Mouse (Mus musculus): Measurements from ENCODE around the gene Cd37. TPM values are rescaled to one million over a fixed set of nuclear protein-coding genes. Genes with fewer than 3 reads are reported as not detected.
A peak's percentile ranks its signal among the peaks of the same experiment; 100 is the strongest.

The Cd37 gene
- polyA plus RNA-seq, 1 experiment from 2014 or later: 7.1 TPM

DNA sequence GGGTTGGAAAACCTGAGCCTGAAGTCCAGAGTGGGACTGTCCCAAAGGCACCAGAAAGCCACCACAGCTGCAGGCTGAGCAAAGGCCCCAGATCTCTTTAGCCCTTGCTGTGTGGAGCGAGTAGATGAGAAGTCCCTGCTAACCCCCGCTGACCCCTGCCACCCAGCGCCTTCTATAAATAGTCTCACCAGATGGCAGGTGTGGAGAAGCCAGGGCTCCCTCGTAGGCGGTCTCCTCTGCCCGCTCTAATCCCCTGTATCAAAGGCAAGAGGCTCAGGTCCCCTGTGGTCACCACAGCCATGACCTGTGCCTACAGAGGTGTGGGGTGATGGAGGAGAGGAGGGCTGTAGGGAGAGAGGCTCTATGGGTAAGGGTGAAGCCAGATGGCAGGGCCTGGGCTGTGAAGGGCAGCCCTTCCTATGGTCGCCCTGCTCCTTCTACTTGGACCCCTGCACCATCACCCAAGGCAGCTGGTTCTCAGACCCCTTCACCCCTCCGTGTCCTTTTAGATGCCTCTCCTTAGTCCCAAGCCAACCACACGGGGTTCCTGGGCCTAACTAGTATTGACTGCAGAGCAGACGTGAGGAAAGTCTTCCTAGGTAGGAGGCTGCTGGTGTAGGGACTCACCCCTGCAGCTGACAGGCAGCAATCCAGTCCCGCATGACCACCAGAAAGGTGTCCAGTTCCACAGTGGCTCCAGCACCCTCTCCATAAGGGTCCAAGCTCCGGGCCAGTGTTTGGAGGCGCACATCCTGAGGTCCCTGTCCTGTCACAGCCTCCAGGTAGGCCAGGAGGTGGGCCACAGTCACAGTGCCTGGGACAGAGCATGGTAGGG, 43.4 kb downstream of the Cd37 start:
- Histone ChIP-seq H3K9me3 (no peaks in the 10 kb centered on the region), H3K4me1 (0 out of 2 replicates have a peak, but pooled peaks cover 7% of the 10 kb centered on the region)
- ATAC-seq (ENCODE audit: insufficient read depth, low FRiP score, low read depth): no peak

DNA sequence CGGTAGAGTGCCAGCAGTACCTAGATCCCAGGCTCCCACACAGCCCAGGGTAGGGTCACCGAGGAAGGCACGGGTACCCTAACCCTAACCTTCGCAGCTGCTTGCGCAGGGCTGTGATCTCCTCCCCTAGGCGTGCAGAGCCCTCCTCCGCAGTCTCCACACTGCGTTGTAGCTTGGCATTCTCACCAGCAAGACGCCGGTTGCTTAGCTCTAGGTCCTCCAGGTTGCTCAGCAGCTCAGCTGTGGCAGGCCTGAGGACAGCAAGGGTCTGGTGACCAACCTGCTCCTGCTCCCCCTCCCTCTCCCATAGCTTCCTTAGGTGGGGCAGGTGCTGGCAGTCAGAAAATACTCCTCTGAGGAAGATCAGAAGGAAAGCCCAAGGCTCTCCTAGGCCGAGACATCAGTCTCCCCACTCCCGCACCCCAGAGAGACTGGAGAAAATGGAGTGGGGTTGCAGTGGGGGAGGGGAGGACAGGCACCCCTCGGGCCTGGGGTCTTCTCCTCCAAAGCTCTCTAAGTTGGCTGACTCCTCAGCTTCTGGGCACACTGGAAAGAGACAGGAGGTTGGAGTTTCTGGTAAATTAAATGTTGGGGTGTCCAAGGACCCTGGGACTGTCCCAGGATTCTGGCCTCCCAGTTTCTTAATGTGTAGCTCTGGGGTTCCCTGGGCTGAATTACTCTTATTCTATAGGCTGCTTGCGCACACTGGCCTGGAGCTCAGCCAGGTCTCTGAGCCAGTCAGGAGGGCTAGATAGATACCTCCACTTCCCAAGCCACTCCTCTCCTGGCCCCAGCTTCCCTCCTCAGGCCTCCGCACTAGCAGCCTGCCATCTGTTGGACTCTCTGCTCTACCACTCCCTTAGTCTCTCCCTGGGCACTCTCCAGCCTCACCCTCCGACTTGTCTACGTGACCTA, 44.8 kb downstream of the Cd37 start:
- no peaks in the 10 kb centered on the region for H3K9me3 ChIP-seq
- H3K36me3 ChIP-seq: no peaks in the 10 kb centered on the region
- H3K9ac ChIP-seq: no peak overlapping the region
- H3K4me2 ChIP-seq: no peak overlapping the region
- H3K27ac ChIP-seq: no peak overlapping the region
- peaks cover 17% of the 10 kb centered on the region for H3K27me3 ChIP-seq (replicated peaks)
- 76% methylated on average over 17 of the region's 17 CpGs for WGBS
- 0 out of 2 replicates have a peak, but pooled peaks cover 7% of the 10 kb centered on the region for H3K4me1 ChIP-seq
- no peak for ATAC-seq (ENCODE audit: insufficient read depth, low FRiP score, low read depth)
- no peak overlapping the region for H3K4me3 ChIP-seq (replicated peaks)

More for the DNA sequence above, 43.4 kb downstream of the Cd37 start:
- Histone ChIP-seq H3K4me2 (no peak overlapping the region), H3K27ac (no peak overlapping the region), H3K4me3 (replicated peaks) (no peak overlapping the region), H3K27me3 (replicated peaks) (peaks cover 7% of the 10 kb centered on the region; the same call in 1 of the 2 replicates), H3K36me3 (no peaks in the 10 kb centered on the region), H3K9ac (no peak overlapping the region)
- WGBS: 58% methylated on average over 13 of the region's 13 CpGs

DNA sequence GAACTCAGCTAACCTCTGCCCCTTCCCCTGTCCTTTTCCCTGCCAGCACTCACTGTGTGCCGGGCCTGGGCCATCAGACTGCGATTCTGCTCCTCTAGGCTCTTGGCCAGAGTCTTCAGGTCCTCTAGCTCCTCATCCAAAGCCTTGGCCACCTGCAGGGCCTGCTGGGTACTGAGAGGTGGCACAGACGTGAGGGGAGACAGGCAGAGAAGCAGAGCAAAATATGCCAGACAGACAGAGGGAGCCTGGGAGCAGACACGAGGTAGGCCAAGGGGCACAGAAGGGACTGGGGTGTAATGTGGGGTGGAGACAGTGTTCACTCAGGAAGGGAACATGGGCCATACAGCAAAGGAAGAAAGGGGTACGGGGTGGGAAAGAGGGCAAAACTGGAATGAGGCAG, 45.5 kb downstream of the Cd37 start:
- H3K4me3 ChIP-seq (replicated peaks): no peak overlapping the region
- H3K4me1 ChIP-seq: 0 out of 2 replicates have a peak, but pooled peaks cover 7% of the 10 kb centered on the region
- ATAC-seq (ENCODE audit: insufficient read depth, low FRiP score, low read depth): no peak
- H3K27ac ChIP-seq: no peak overlapping the region
- H3K9ac ChIP-seq: no peak overlapping the region
- H3K9me3 ChIP-seq: no peaks in the 10 kb centered on the region
- peaks cover 21% of the 10 kb centered on the region for H3K27me3 ChIP-seq (replicated peaks)
- H3K4me2 ChIP-seq: no peak overlapping the region
- no peaks in the 10 kb centered on the region for H3K36me3 ChIP-seq
- WGBS: 74% methylated on average over 5 of the region's 5 CpGs

DNA sequence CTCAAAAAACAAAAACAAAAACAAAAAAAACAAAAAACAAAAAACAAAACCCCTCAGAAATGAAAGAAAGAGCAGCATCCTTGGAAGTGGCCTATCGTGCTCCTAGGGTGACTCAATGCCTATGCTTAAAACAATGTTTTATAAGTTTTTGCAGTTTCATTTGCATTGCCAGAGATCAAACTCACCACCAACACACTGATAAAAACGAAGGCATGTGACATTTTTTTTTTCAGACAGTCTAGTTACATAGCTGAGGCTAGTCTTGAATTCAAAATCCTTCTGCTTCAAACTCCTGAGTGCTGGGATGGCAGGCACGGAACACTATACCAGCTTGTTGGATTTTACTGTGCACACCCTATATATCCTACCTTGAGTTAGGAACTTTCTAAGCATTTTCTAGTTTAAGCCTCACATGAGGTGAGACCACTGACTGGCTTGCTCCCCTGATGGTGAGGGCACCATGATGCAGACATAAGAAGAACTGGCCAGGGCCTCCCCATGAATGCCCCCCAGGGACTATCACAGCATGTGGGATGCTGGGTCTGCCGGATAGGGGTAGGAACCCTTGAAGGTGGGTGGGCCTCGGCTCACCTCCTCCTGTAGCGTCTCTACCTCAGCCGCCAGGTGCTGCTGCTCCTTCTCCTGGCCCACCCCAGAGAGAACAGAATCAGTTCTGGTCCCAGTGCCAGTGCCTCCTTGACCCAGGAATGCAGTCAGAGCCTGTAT, 46.2 kb downstream of the Cd37 start:
- no peak for ATAC-seq (ENCODE audit: insufficient read depth, low FRiP score, low read depth)
- Histone ChIP-seq H3K4me1 (0 out of 2 replicates have a peak, but pooled peaks cover 7% of the 10 kb centered on the region), H3K4me3 (replicated peaks) (no peak overlapping the region), H3K9ac (no peak overlapping the region), H3K4me2 (no peak overlapping the region), H3K36me3 (no peaks in the 10 kb centered on the region), H3K27me3 (replicated peaks) (peaks cover 23% of the 10 kb centered on the region), H3K9me3 (no peaks in the 10 kb centered on the region), H3K27ac (no peak overlapping the region)
- WGBS: 85% methylated on average over 7 of the region's 7 CpGs

DNA sequence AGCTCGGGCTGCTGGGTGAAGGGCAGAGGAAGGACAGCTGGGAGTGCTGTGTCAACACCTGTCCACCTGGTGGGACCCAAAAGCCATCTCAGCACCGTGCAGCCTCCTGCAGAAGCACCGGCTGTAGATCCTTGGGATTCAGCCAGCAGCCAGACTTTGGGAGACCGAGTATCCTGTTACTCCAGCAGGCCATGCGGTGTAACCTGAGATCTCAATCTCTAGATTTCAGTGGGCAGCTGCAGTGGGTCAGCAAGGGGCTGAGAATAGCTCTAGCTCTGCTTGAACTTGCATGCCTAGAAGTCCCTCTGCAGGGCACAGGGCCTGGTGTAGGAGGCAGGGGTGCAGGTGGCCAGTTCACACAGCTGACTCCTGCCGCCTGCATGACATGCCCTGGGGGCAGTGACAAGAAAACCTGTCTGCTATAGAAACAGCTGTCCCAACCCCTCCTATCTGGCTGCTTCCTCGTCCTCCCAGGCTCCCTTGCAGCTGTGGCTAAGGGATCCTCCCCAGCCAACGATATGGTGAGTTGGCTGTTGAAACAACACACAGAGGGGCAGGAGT, 47.0 kb downstream of the Cd37 start:
- Histone ChIP-seq H3K27ac (0 out of 2 replicates have a peak overlapping the region, but pooled peaks have one; percentile 21), H3K4me3 (replicated peaks) (no peak overlapping the region), H3K27me3 (replicated peaks) (peaks cover 23% of the 10 kb centered on the region), H3K36me3 (no peaks in the 10 kb centered on the region), H3K4me1 (0 out of 2 replicates have a peak, but pooled peaks cover 7% of the 10 kb centered on the region), H3K4me2 (no peak overlapping the region), H3K9me3 (no peaks in the 10 kb centered on the region), H3K9ac (no peak overlapping the region)
- 7% methylated on average over 8 of the region's 8 CpGs for WGBS
- ATAC-seq (ENCODE audit: insufficient read depth, low FRiP score, low read depth): peak; percentile 16; the same call in 1 of the 2 replicates

DNA sequence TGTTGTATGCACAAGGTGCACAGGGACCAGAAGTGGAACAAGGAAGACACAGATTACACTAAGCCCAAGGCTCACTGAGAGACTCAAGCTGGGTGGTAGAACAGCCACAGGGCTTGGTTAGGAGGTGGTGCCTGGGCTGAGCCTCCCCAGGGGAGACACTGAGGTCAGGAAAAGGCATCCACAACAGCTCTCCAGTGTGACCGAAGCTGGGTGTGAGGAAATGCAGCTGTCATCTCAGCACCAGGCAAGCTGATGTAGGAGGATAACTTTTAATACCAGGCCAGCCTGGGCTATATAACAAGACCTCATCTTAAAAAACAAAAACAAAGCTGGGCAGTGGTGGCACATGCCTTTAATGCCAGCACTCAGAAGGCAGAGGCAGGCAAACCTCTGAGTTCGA, 47.8 kb downstream of the Cd37 start:
- Histone ChIP-seq H3K9ac (no peak overlapping the region), H3K27ac (no peak overlapping the region), H3K4me2 (no peak overlapping the region), H3K9me3 (no peaks in the 10 kb centered on the region), H3K27me3 (replicated peaks) (peaks cover 29% of the 10 kb centered on the region), H3K36me3 (no peaks in the 10 kb centered on the region), H3K4me1 (0 out of 2 replicates have a peak, but pooled peaks cover 7% of the 10 kb centered on the region), H3K4me3 (replicated peaks) (no peak overlapping the region)
- ATAC-seq (ENCODE audit: insufficient read depth, low FRiP score, low read depth): no peak
- 55% methylated on average over 2 of the region's 2 CpGs for WGBS

DNA sequence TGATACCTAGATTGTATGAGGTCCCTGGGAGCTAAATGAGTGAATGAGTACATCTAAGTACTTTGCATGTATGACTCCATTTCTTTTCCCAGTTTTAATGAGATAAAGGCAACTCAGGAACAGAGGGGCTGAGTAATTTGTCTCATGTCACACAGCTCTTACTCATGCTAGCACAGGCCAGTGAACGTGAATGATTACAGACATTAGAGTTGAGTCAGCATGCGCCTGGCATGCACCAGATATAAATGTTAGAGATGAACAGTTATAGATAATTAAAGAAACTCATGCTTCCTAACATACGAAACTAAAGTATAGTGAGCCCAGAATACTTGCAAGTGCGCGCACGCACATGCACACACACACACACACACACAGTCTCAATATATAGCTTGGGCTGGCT, 48.7 kb downstream of the Cd37 start:
- Histone ChIP-seq H3K27ac (no peak overlapping the region), H3K9ac (no peak overlapping the region), H3K27me3 (replicated peaks) (peaks cover 38% of the 10 kb centered on the region), H3K4me2 (no peak overlapping the region), H3K36me3 (no peaks in the 10 kb centered on the region), H3K9me3 (no peaks in the 10 kb centered on the region), H3K4me1 (0 out of 2 replicates have a peak, but pooled peaks cover 7% of the 10 kb centered on the region), H3K4me3 (replicated peaks) (no peak overlapping the region)
- WGBS: 88% methylated on average over 6 of the region's 6 CpGs
- no peak for ATAC-seq (ENCODE audit: insufficient read depth, low FRiP score, low read depth)

DNA sequence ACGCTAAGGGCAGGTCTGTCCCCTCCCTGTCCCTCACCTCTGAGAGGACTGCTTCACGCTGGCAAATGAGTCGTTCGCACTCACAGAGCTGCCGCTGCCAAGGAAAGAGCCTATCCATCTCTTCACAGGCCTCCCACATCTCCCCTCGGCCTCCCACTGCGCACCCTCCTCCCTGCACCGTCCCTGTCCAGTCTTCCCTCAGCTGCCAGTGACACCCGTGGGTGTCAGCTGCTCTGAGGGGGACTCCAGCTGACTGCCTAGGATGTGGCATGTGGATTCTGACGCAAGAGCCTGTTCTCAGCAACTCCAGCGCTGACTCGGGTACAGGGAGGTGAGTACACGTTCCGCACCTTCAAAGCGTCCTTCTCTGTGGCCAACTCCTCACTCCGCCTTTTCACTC, 49.3 kb downstream of the Cd37 start:
- H3K27me3 ChIP-seq (replicated peaks): peaks cover 44% of the 10 kb centered on the region
- 47% methylated on average over 16 of the region's 16 CpGs for WGBS
- H3K9ac ChIP-seq: no peak overlapping the region
- H3K27ac ChIP-seq: no peak overlapping the region
- no peak for ATAC-seq (ENCODE audit: insufficient read depth, low FRiP score, low read depth)
- no peak overlapping the region for H3K4me2 ChIP-seq
- 0 out of 2 replicates have a peak, but pooled peaks cover 7% of the 10 kb centered on the region for H3K4me1 ChIP-seq
- H3K4me3 ChIP-seq (replicated peaks): no peak overlapping the region
- H3K9me3 ChIP-seq: no peaks in the 10 kb centered on the region
- H3K36me3 ChIP-seq: no peaks in the 10 kb centered on the region

DNA sequence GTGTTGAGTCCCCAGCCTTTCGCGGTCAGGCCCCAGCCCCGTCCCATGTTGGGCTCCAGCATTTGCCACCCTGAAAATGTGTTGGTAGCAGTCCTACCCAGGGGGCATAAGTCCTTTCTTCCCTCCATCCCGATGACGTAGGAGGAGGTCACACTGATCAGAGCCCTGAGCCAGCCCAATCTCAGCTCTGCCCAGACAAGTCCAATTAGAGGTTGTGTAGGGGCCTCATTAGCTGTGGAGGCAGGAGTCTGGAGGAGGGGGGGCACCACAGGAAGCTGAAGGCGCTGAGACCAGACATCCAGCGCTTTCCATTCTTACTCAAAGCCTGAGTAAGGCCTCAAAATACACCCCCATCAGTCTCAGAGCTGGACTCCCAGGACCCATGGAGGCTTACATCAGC, 53.0 kb downstream of the Cd37 start:
- H3K4me2 ChIP-seq: no peak overlapping the region
- no peak overlapping the region for H3K9ac ChIP-seq
- H3K4me3 ChIP-seq (replicated peaks): no peak overlapping the region
- peaks cover 75% of the 10 kb centered on the region for H3K27me3 ChIP-seq (replicated peaks)
- no peak overlapping the region for H3K27ac ChIP-seq
- no peak for ATAC-seq (ENCODE audit: insufficient read depth, low FRiP score, low read depth)
- H3K9me3 ChIP-seq: no peaks in the 10 kb centered on the region
- peaks cover 7% of the 10 kb centered on the region; the same call in 1 of the 2 replicates for H3K4me1 ChIP-seq
- WGBS: 67% methylated on average over 7 of the region's 7 CpGs
- no peaks in the 10 kb centered on the region for H3K36me3 ChIP-seq

DNA sequence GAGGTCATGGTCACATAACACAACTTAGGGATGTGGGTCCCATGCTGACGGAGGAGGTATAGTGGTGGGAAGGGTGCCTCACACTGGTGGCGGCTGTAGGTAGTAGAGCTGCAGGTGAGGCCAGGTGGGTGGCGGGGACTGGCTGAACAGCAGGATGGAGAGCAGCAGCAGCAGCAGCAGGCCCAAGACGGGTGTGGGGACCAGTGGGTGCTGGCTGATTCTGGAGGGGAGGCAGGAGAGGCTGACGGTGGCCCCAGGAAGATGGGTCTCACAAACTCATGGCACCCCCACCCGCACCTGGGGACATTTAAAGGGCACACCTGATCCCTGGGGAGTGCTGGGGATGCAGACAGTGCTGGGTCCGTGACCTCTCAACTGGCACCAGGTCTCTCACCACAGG, 55.2 kb downstream of the Cd37 start:
- Histone ChIP-seq H3K4me1 (peaks cover 7% of the 10 kb centered on the region; the same call in 1 of the 2 replicates), H3K27me3 (replicated peaks) (peaks cover 82% of the 10 kb centered on the region), H3K9ac (no peak overlapping the region), H3K9me3 (no peaks in the 10 kb centered on the region), H3K4me2 (no peak overlapping the region), H3K27ac (no peak overlapping the region), H3K4me3 (replicated peaks) (no peak overlapping the region), H3K36me3 (no peaks in the 10 kb centered on the region)
- WGBS: 58% methylated on average over 7 of the region's 7 CpGs
- ATAC-seq (ENCODE audit: insufficient read depth, low FRiP score, low read depth): no peak

Measured in stomach, embryonic 15.5 days (tissue).